Mouse (Mus musculus) hindbrain, embryonic 13.5 days (tissue): ENCODE results near the gene Aqp3. TPM values are rescaled to one million over a fixed set of nuclear protein-coding genes. Genes with fewer than 3 reads are reported as not detected.

Experiments
- ATAC-seq: fragments of 200-750 bp; cut with Nextera tagmentation; 2 replicates; pipeline ENCODE4 v1.8.0; 2017; ENCODE audit warnings: moderate TSS enrichment; ENCODE audit not compliant: low FRiP score
- H3K27ac ChIP-seq: fragments of 300-500 bp; sonication (generic); 2 replicates; pipeline ENCODE4 v1.5.1; 2015; ENCODE audit warnings: inconsistent platforms, mild to moderate bottlenecking, moderate library complexity
- H3K27me3 ChIP-seq: fragments of 300-500 bp; sonication (generic); 2 replicates; pipeline ENCODE4 v1.6.1; 2015; ENCODE audit warnings: mild to moderate bottlenecking, inconsistent platforms
- H3K36me3 ChIP-seq: fragments of 300-500 bp; sonication (generic); 2 replicates; pipeline ENCODE4 v1.6.1; 2015; ENCODE audit warnings: mild to moderate bottlenecking, inconsistent platforms
- H3K4me1 ChIP-seq: fragments of 300-500 bp; sonication (generic); replicated peaks from 2 replicates; pipeline ENCODE4 v1.6.1; 2015; ENCODE audit warnings: inconsistent platforms
- H3K4me2 ChIP-seq: fragments of 300-500 bp; sonication (generic); 2 replicates; pipeline ENCODE4 v1.6.1; 2015; ENCODE audit warnings: inconsistent platforms, mild to moderate bottlenecking, moderate library complexity
- H3K4me3 ChIP-seq: fragments of 300-500 bp; sonication (generic); 2 replicates; pipeline ENCODE4 v1.5.1; 2015; ENCODE audit warnings: mild to moderate bottlenecking, inconsistent platforms
- H3K9ac ChIP-seq: fragments of 300-500 bp; sonication (generic); 2 replicates; pipeline ENCODE4 v1.6.1; 2015; ENCODE audit warnings: mild to moderate bottlenecking, inconsistent platforms
- H3K9me3 ChIP-seq: fragments of 300-500 bp; sonication (generic); 2 replicates; pipeline ENCODE4 v1.6.1; 2016; ENCODE audit warnings: inconsistent platforms
- WGBS: fragments of 180-500 bp; shearing (Covaris S2); methylation state at CpG from one replicate; pipeline ENCODE4 v1.1.7; 2015; 5-methylcytosine and 5-hydroxymethylcytosine counted together
- polyA plus RNA-seq: library from polyadenylated mRNA; unstranded; fragments of >200 nt; fragmentation: Nextera tagmentation; extraction: Ambion mirVana; gene quantifications from 2 replicates; pipeline ENCODE4 v1.2.1, GENCODE M21; 2015

The Aqp3 gene
- 0.18 TPM in 1 of 2 replicates, not detected in the other for polyA plus RNA-seq

- ATAC-seq: peak; percentile 71
- Histone ChIP-seq H3K27me3 (peaks cover 45% of the 10 kb centered on the region), H3K4me1 (peaks cover 12% of the 10 kb centered on the region), H3K4me2 (peak within 1 kb of the TSS; percentile 90), H3K9ac (peak within 1 kb of the TSS; percentile 75), H3K27ac (no peak within 1 kb of the TSS), H3K4me3 (peak within 1 kb of the TSS; percentile 52), H3K36me3 (no peaks in the 10 kb centered on the region), H3K9me3 (no peaks in the 10 kb centered on the region)
- under 1% methylated on average over 42 of the region's 42 CpGs for WGBS
Observed at GRCm38 (mm10) chr4:41097871-41098576, at the start of gene Aqp3. Aqp3 (minus strand) TSS chr4:41098183.

GRCm38 (mm10) chr4:41142601-41143000 lies 44.6 kb upstream of the Aqp3 start:
- no peak for ATAC-seq
- 93% methylated on average over 2 of the region's 2 CpGs for WGBS
- Histone ChIP-seq H3K9ac (no peak overlapping the region), H3K36me3 (peaks cover 19% of the 10 kb centered on the region), H3K27me3 (no peaks in the 10 kb centered on the region), H3K9me3 (no peaks in the 10 kb centered on the region), H3K4me3 (no peak overlapping the region), H3K27ac (no peak overlapping the region), H3K4me1 (peaks cover 33% of the 10 kb centered on the region), H3K4me2 (no peak overlapping the region)

GRCm38 (mm10) chr4:41140174-41140875 lies 42.3 kb upstream of the Aqp3 start:
- no peak overlapping the region for H3K4me3 ChIP-seq
- H3K27me3 ChIP-seq: no peaks in the 10 kb centered on the region
- 91% methylated on average over 6 of the region's 6 CpGs for WGBS
- no peak for ATAC-seq
- H3K9ac ChIP-seq: no peak overlapping the region
- no peak overlapping the region for H3K4me2 ChIP-seq
- H3K9me3 ChIP-seq: no peaks in the 10 kb centered on the region
- H3K36me3 ChIP-seq: peaks cover 19% of the 10 kb centered on the region
- no peak overlapping the region for H3K27ac ChIP-seq
- peaks cover 29% of the 10 kb centered on the region for H3K4me1 ChIP-seq

GRCm38 (mm10) chr4:41136811-41137210 lies 38.8 kb upstream of the Aqp3 start:
- Histone ChIP-seq H3K4me3 (peak overlapping the region; percentile 96), H3K27ac (peak overlapping the region; percentile 100), H3K36me3 (peaks cover 19% of the 10 kb centered on the region), H3K4me2 (peak overlapping the region; percentile 79), H3K9ac (peak overlapping the region; percentile 99), H3K9me3 (no peaks in the 10 kb centered on the region), H3K4me1 (peaks cover 27% of the 10 kb centered on the region), H3K27me3 (no peaks in the 10 kb centered on the region)
- WGBS: under 1% methylated on average over 8 of the region's 8 CpGs
- ATAC-seq: no peak

GRCm38 (mm10) chr4:41136454-41136805 lies 38.4 kb upstream of the Aqp3 start:
- peak overlapping the region; percentile 96 for H3K4me3 ChIP-seq
- H3K4me1 ChIP-seq: peaks cover 27% of the 10 kb centered on the region
- H3K4me2 ChIP-seq: peak overlapping the region; percentile 79
- no peaks in the 10 kb centered on the region for H3K27me3 ChIP-seq
- peak overlapping the region; percentile 99 for H3K9ac ChIP-seq
- peaks cover 18% of the 10 kb centered on the region for H3K36me3 ChIP-seq
- ATAC-seq: peak; percentile 23
- WGBS: 0% methylated on average over 4 of the region's 4 CpGs
- H3K9me3 ChIP-seq: no peaks in the 10 kb centered on the region
- peak overlapping the region; percentile 100 for H3K27ac ChIP-seq

GRCm38 (mm10) chr4:41135711-41136453 lies 37.9 kb upstream of the Aqp3 start, which contains the start of gene Ube2r2:
Ube2r2 (plus strand) TSS chr4:41135743.
- under 1% methylated on average over 49 of the region's 65 CpGs for WGBS
- peak within 1 kb of the TSS; percentile 100 for H3K27ac ChIP-seq

GRCm38 (mm10) chr4:41134935-41135710 lies 37.1 kb upstream of the Aqp3 start:
- WGBS: 0% methylated on average over 24 of the region's 70 CpGs
- ATAC-seq: peak; percentile 96
- no peaks in the 10 kb centered on the region for H3K9me3 ChIP-seq

More at GRCm38 (mm10) chr4:41135711-41136453, 37.9 kb upstream of the Aqp3 start, which contains the start of gene Ube2r2:
- Histone ChIP-seq H3K9me3 (no peaks in the 10 kb centered on the region), H3K27me3 (no peaks in the 10 kb centered on the region), H3K9ac (peak within 1 kb of the TSS; percentile 99), H3K36me3 (peaks cover 13% of the 10 kb centered on the region; the same call in 1 of the 2 replicates), H3K4me3 (peak within 1 kb of the TSS; percentile 96), H3K4me2 (peak within 1 kb of the TSS; percentile 79), H3K4me1 (peaks cover 27% of the 10 kb centered on the region)
- ATAC-seq: peak; percentile 79

GRCm38 (mm10) chr4:41133529-41134291 lies 35.7 kb upstream of the Aqp3 start:
- no peaks in the 10 kb centered on the region for H3K9me3 ChIP-seq
- H3K4me1 ChIP-seq: peaks cover 20% of the 10 kb centered on the region
- ATAC-seq: no peak
- H3K4me2 ChIP-seq: no peak overlapping the region
- no peaks in the 10 kb centered on the region for H3K27me3 ChIP-seq
- WGBS: 83% methylated on average over 6 of the region's 6 CpGs
- H3K4me3 ChIP-seq: no peak overlapping the region
- H3K27ac ChIP-seq: no peak overlapping the region
- H3K9ac ChIP-seq: no peak overlapping the region
- H3K36me3 ChIP-seq: peaks cover 3% of the 10 kb centered on the region; the same call in 1 of the 2 replicates

More at GRCm38 (mm10) chr4:41134935-41135710, 37.1 kb upstream of the Aqp3 start:
- Histone ChIP-seq H3K4me1 (peaks cover 27% of the 10 kb centered on the region), H3K36me3 (peaks cover 7% of the 10 kb centered on the region; the same call in 1 of the 2 replicates), H3K27me3 (no peaks in the 10 kb centered on the region), H3K27ac (peak overlapping the region; percentile 100), H3K4me2 (peak overlapping the region; percentile 79), H3K9ac (peak overlapping the region; percentile 99), H3K4me3 (peak overlapping the region; percentile 96)

GRCm38 (mm10) chr4:41132471-41132870 lies 34.5 kb upstream of the Aqp3 start:
- Histone ChIP-seq H3K9me3 (no peaks in the 10 kb centered on the region), H3K27ac (no peak overlapping the region), H3K4me2 (no peak overlapping the region), H3K36me3 (no peaks in the 10 kb centered on the region), H3K9ac (no peak overlapping the region), H3K27me3 (peaks cover 2% of the 10 kb centered on the region; the same call in 1 of the 2 replicates), H3K4me1 (peaks cover 11% of the 10 kb centered on the region), H3K4me3 (no peak overlapping the region)
- 80% methylated on average over 6 of the region's 6 CpGs for WGBS
- ATAC-seq: no peak

GRCm38 (mm10) chr4:41129836-41130235 lies 31.9 kb upstream of the Aqp3 start:
- Histone ChIP-seq H3K4me1 (peaks cover 6% of the 10 kb centered on the region), H3K27me3 (peaks cover 2% of the 10 kb centered on the region; the same call in 1 of the 2 replicates), H3K27ac (no peak overlapping the region), H3K9ac (no peak overlapping the region), H3K36me3 (no peaks in the 10 kb centered on the region), H3K4me2 (no peak overlapping the region), H3K4me3 (no peak overlapping the region), H3K9me3 (no peaks in the 10 kb centered on the region)
- 87% methylated on average over 3 of the region's 3 CpGs for WGBS
- ATAC-seq: no peak

GRCm38 (mm10) chr4:41129406-41129805 lies 31.4 kb upstream of the Aqp3 start:
- H3K36me3 ChIP-seq: no peaks in the 10 kb centered on the region
- no peak overlapping the region for H3K27ac ChIP-seq
- WGBS: 4% methylated on average over 2 of the region's 2 CpGs
- no peak overlapping the region for H3K4me2 ChIP-seq
- no peak overlapping the region for H3K4me3 ChIP-seq
- H3K4me1 ChIP-seq: peaks cover 2% of the 10 kb centered on the region
- H3K9me3 ChIP-seq: no peaks in the 10 kb centered on the region
- peaks cover 2% of the 10 kb centered on the region; the same call in 1 of the 2 replicates for H3K27me3 ChIP-seq
- no peak for ATAC-seq
- no peak overlapping the region for H3K9ac ChIP-seq
